Mouse (Mus musculus): ENCODE data around the gene Cxcr5.

DNA sequence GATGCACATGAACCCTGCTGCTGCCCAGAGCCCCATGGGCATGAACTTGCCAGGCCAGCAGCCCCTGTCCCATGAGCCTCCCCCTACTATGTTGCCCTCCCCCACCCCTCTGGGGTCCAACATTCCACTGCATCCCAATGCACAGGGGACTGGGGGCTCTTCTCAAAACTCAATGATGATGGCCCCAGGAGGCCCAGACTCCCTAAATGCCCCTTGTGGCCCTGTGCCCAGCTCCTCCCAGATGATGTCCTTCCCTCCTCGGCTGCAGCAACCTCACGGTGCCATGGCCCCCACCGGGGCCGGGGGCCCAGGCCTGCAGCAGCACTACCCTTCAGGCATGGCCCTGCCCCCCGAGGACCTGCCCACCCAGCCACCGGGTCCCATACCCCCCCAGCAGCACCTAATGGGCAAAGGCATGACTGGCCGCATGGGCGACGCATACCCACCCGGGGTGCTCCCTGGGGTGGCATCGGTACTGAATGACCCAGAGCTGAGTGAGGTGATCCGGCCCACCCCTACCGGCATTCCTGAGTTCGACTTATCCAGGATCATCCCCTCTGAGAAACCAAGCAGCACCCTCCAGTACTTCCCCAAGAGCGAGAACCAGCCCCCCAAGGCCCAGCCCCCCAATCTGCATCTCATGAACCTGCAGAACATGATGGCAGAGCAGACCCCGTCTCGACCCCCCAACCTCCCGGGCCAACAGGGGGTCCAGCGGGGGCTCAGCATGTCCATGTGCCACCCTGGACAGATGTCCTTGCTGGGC is 52.8 kb downstream of the Cxcr5 start:
- TF ChIP-seq CTCF (IDR thresholded peaks at IDR 0.05; ENCODE audit: insufficient read depth, low read length) = no peak
- no peak for TF ChIP-seq POLR2A (IDR thresholded peaks at IDR 0.05; ENCODE audit: borderline replicate concordance, extremely low read depth, low read depth, low read length)

Measured in lung, adult 2 months (tissue).